ENCODE assay signal across 25 mouse cellular contexts in the genomic region with DNA sequence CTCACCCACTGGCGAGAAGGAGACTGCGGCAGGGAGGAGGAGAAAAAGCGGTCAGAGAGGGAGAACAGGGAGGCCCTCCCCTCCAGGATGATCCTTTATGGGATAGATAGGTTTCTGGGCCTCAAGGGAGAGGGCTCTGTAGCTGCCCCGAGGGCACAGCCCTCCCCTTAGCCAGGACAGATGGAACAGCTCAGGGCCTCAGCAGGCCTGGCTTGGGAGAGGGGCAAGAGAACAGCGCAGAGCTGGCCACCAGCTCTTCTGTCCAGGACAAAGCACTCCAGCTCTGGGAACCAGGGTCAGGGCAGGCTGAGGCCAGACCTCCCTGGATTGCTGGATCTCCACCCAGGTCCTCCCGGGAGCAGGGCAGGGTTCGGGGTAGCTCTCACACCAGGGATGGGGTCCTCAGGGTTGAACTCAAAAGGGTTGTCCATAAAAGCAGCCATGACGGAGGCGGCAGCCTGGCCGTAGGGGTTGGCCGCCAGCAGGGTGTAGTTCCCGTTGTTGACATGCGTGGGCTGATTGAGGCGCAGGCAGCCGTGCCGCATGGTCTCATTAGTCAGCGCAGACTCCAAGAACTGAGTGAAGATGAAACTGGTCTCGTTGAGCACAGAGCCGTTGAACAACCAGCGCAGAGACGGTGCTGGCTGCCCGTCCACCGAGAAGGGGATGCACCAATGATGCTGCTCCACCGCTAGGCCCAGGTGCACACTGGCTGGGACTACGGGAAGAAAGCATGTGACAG. TPM values are rescaled to one million over a fixed set of nuclear protein-coding genes. Genes with fewer than 3 reads are reported as not detected.
DNase-seq lines count a peak whose midpoint lies in the region; ATAC-seq and TF ChIP-seq lines count a peak whose summit lies in the region.
"Had no signal": no experiment of that assay in that cellular context is flagged by ENCODE, and none has a peak within 500 bp of the region (broad histone marks: within the 10 kb centered on the region; RNA-seq: fewer than 3 reads in every experiment).

No protein-coding gene starts in this region.

- no peak for ATAC-seq in forebrain, embryonic 13.5 days
- ATAC-seq in kidney, postnatal 0 days (replicated peaks; ENCODE audit: low FRiP score, low read depth) = peak; percentile 48; the same call in 1 of the 2 replicates
- ATAC-seq in neural tube, embryonic 13.5 days (ENCODE audit: low read depth) = no peak
- peak; percentile 22; the same call in 1 of the 2 replicates for ATAC-seq in stomach, postnatal 0 days (ENCODE audit: low FRiP score, low TSS enrichment)
- ATAC-seq: CD4-positive, CD25-positive, alpha-beta regulatory T cell, adult 4 months; liver, embryonic 12.5 days had no signal

- H3K9ac ChIP-seq in forebrain, embryonic 13.5 days = no peak overlapping the region
- no peak overlapping the region for H3K9ac ChIP-seq in kidney, postnatal 0 days (ENCODE audit: low read depth, low read length)
- H3K9ac ChIP-seq in neural tube, embryonic 13.5 days = no peak overlapping the region
- H3K9ac ChIP-seq in stomach, postnatal 0 days (ENCODE audit: low read length) = no peak overlapping the region
- H3K9ac ChIP-seq: embryonic facial prominence, embryonic 15.5 days; hindbrain, embryonic 14.5 days; limb, embryonic 13.5 days; liver, embryonic 12.5 days; midbrain, embryonic 12.5 days had no signal

- H3K36me3 ChIP-seq in forebrain, embryonic 10.5 days (replicated peaks) = no peaks in the 10 kb centered on the region
- H3K36me3 ChIP-seq in forebrain, embryonic 13.5 days (ENCODE audit: poor library complexity, severe bottlenecking) = no peaks in the 10 kb centered on the region
- H3K36me3 ChIP-seq in kidney, postnatal 0 days (ENCODE audit: insufficient read depth, low read length) = no peaks in the 10 kb centered on the region
- H3K36me3 ChIP-seq in neural tube, embryonic 13.5 days = no peaks in the 10 kb centered on the region
- no peaks in the 10 kb centered on the region for H3K36me3 ChIP-seq in stomach, postnatal 0 days (ENCODE audit: control insufficient read depth, insufficient read depth, low read length)
- H3K36me3 ChIP-seq: embryonic facial prominence, embryonic 15.5 days; limb, embryonic 13.5 days; liver, embryonic 12.5 days; midbrain, embryonic 12.5 days had no signal

- DNase-seq in forebrain, embryonic 10.5 days (ENCODE audit: extremely low spot score, low spot score) = no peak
- DNase-seq in kidney, postnatal 0 days (ENCODE audit: low spot score) = peak; percentile 27
- DNase-seq in kidney, adult 18-20 months = no peak
- DNase-seq in neural tube, embryonic 10.5 days (ENCODE audit: extremely low spot score, low spot score) = no peak
- DNase-seq in stomach, postnatal 0 days (ENCODE audit: low spot score) = no peak
- DNase-seq in spleen, adult 12 weeks (ENCODE audit: low spot score) = no peak
- DNase-seq: adrenal gland, postnatal 10 days; cerebellum, adult 8-10 months; cerebellum, postnatal 36 days; gastrocnemius, postnatal 25 days; kidney, postnatal 25 days; layer of hippocampus, postnatal 36 days; lung, adult 2 months; right cerebral cortex, postnatal 14 days; spleen, adult 18-20 months; thymus, postnatal 25 days had no signal

- H3K4me1 ChIP-seq in forebrain, embryonic 10.5 days = peaks cover 22% of the 10 kb centered on the region
- H3K4me1 ChIP-seq in forebrain, embryonic 13.5 days = 0 out of 2 replicates have a peak, but pooled peaks cover 6% of the 10 kb centered on the region
- H3K4me1 ChIP-seq in kidney, postnatal 0 days (replicated peaks; ENCODE audit: insufficient read depth, low read length) = 0 out of 2 replicates have a peak, but pooled peaks cover 7% of the 10 kb centered on the region
- H3K4me1 ChIP-seq in neural tube, embryonic 13.5 days (replicated peaks) = peaks cover 25% of the 10 kb centered on the region
- H3K4me1 ChIP-seq in stomach, postnatal 0 days (replicated peaks; ENCODE audit: control insufficient read depth, insufficient read depth) = no peaks in the 10 kb centered on the region
- H3K4me1 ChIP-seq: liver, embryonic 12.5 days had no signal

- WGBS in forebrain, embryonic 10.5 days = 89% methylated on average over 25 of the region's 25 CpGs
- WGBS in forebrain, embryonic 13.5 days = 84% methylated on average over 25 of the region's 25 CpGs
- 71% methylated on average over 25 of the region's 25 CpGs for WGBS in kidney, postnatal 0 days
- 78% methylated on average over 25 of the region's 25 CpGs for WGBS in neural tube, embryonic 13.5 days
- 79% methylated on average over 25 of the region's 25 CpGs for WGBS in stomach, postnatal 0 days

- no peak for TF ChIP-seq EP300 in stomach, postnatal 0 days (optimal IDR thresholded peaks at IDR 0.05)

- no peak for TF ChIP-seq CTCF in kidney, postnatal 0 days (IDR thresholded peaks at IDR 0.05; ENCODE audit: low read depth)
- no peak for TF ChIP-seq CTCF in stomach, postnatal 0 days (IDR thresholded peaks at IDR 0.05; ENCODE audit: low read depth)

- H3K4me2 ChIP-seq in forebrain, embryonic 13.5 days = no peak overlapping the region
- H3K4me2 ChIP-seq in kidney, postnatal 0 days (ENCODE audit: low read length) = no peak overlapping the region
- no peak overlapping the region for H3K4me2 ChIP-seq in neural tube, embryonic 13.5 days
- no peak overlapping the region for H3K4me2 ChIP-seq in stomach, postnatal 0 days (replicated peaks; ENCODE audit: low read depth)
- H3K4me2 ChIP-seq: embryonic facial prominence, embryonic 15.5 days; hindbrain, embryonic 14.5 days; limb, embryonic 13.5 days; liver, embryonic 12.5 days; midbrain, embryonic 12.5 days had no signal

- H3K4me3 ChIP-seq in forebrain, embryonic 10.5 days = no peak overlapping the region
- no peak overlapping the region for H3K4me3 ChIP-seq in forebrain, embryonic 13.5 days
- no peak overlapping the region for H3K4me3 ChIP-seq in kidney, postnatal 0 days (replicated peaks; ENCODE audit: low read depth, low read length)
- H3K4me3 ChIP-seq in neural tube, embryonic 13.5 days = no peak overlapping the region
- no peak overlapping the region for H3K4me3 ChIP-seq in stomach, postnatal 0 days (ENCODE audit: low read depth, low read length)
- H3K4me3 ChIP-seq: embryonic facial prominence, embryonic 15.5 days; heart, adult 2 months; limb, embryonic 13.5 days; liver, embryonic 12.5 days; midbrain, embryonic 12.5 days had no signal

- peaks cover 35% of the 10 kb centered on the region for H3K27me3 ChIP-seq in forebrain, embryonic 10.5 days (ENCODE audit: poor library complexity, severe bottlenecking)
- peaks cover 15% of the 10 kb centered on the region; the same call in 1 of the 2 replicates for H3K27me3 ChIP-seq in forebrain, embryonic 13.5 days
- no peaks in the 10 kb centered on the region; the same call in 1 of the 2 replicates for H3K27me3 ChIP-seq in kidney, postnatal 0 days (ENCODE audit: insufficient read depth, low read length)
- peaks cover 2% of the 10 kb centered on the region; the same call in 1 of the 2 replicates for H3K27me3 ChIP-seq in neural tube, embryonic 13.5 days
- no peaks in the 10 kb centered on the region for H3K27me3 ChIP-seq in stomach, postnatal 0 days (ENCODE audit: control insufficient read depth, insufficient read depth, low read length)

- no peaks in the 10 kb centered on the region for H3K9me3 ChIP-seq in forebrain, embryonic 10.5 days
- no peaks in the 10 kb centered on the region for H3K9me3 ChIP-seq in forebrain, embryonic 13.5 days (replicated peaks)
- no peaks in the 10 kb centered on the region for H3K9me3 ChIP-seq in kidney, postnatal 0 days (replicated peaks; ENCODE audit: low read length)
- H3K9me3 ChIP-seq in neural tube, embryonic 13.5 days = no peaks in the 10 kb centered on the region
- H3K9me3 ChIP-seq in stomach, postnatal 0 days (ENCODE audit: control insufficient read depth, low read length) = no peaks in the 10 kb centered on the region
- H3K9me3 ChIP-seq: embryonic facial prominence, embryonic 15.5 days; limb, embryonic 13.5 days; liver, embryonic 12.5 days; midbrain, embryonic 12.5 days had no signal

- peak overlapping the region; percentile 26; the same call in 1 of the 2 replicates for H3K27ac ChIP-seq in forebrain, embryonic 10.5 days
- H3K27ac ChIP-seq in forebrain, embryonic 13.5 days = no peak overlapping the region
- H3K27ac ChIP-seq in kidney, postnatal 0 days = peak overlapping the region; percentile 60
- H3K27ac ChIP-seq in neural tube, embryonic 13.5 days (replicated peaks) = peak overlapping the region; percentile 46
- H3K27ac ChIP-seq in stomach, postnatal 0 days (replicated peaks) = 0 out of 2 replicates have a peak overlapping the region, but pooled peaks have one; percentile 30
- H3K27ac ChIP-seq: embryonic facial prominence, embryonic 15.5 days; heart, adult 2 months; hindbrain, embryonic 14.5 days; limb, embryonic 13.5 days; liver, embryonic 12.5 days; midbrain, embryonic 12.5 days had no signal

RNA-seq across cellular contexts. Expression of a gene that starts 11.5 kb away (rescaled TPM):
- 0.38 and 0.46 TPM in 2 replicates for polyA plus RNA-seq in forebrain, embryonic 10.5 days (2016; fragmentation: Nextera tagmentation; extraction: Ambion mirVana)
- polyA plus RNA-seq in forebrain, embryonic 13.5 days (2015; fragmentation: Nextera tagmentation; extraction: Ambion mirVana) = 0.53 and 0.88 TPM in 2 replicates
- 2.1 and 2.3 TPM in 2 replicates for polyA plus RNA-seq in kidney, postnatal 0 days (2015; fragmentation: Nextera tagmentation; extraction: Ambion mirVana)
- polyA plus RNA-seq in neural tube, embryonic 13.5 days (2015; fragmentation: Nextera tagmentation; extraction: Ambion mirVana) = 219 and 314 TPM in 2 replicates
- 0.39 and 0.41 TPM in 2 replicates for polyA plus RNA-seq in stomach, postnatal 0 days (2015; fragmentation: Nextera tagmentation; extraction: Ambion mirVana)
- polyA plus RNA-seq: CD4-positive, CD25-positive, alpha-beta regulatory T cell, adult 4 months had no signal

RNA-seq across cellular contexts. Expression of a gene that starts 13.3 kb away (rescaled TPM):
- polyA plus RNA-seq in forebrain, embryonic 10.5 days (2016; fragmentation: Nextera tagmentation; extraction: Ambion mirVana) = 0.06 and 0.14 TPM in 2 replicates
- 0.33 and 0.43 TPM in 2 replicates for polyA plus RNA-seq in forebrain, embryonic 13.5 days (2015; fragmentation: Nextera tagmentation; extraction: Ambion mirVana)
- polyA plus RNA-seq in kidney, postnatal 0 days (2015; fragmentation: Nextera tagmentation; extraction: Ambion mirVana) = 1.9 and 2.3 TPM in 2 replicates
- 3.4 and 5.4 TPM in 2 replicates for polyA plus RNA-seq in neural tube, embryonic 13.5 days (2015; fragmentation: Nextera tagmentation; extraction: Ambion mirVana)
- 0.18 and 0.19 TPM in 2 replicates for polyA plus RNA-seq in stomach, postnatal 0 days (2015; fragmentation: Nextera tagmentation; extraction: Ambion mirVana)

RNA-seq across cellular contexts. Expression of a gene that starts 35.0 kb away (rescaled TPM):
- polyA plus RNA-seq in forebrain, embryonic 10.5 days (2016; fragmentation: Nextera tagmentation; extraction: Ambion mirVana) = 0.31 and 0.32 TPM in 2 replicates
- polyA plus RNA-seq in forebrain, embryonic 13.5 days (2015; fragmentation: Nextera tagmentation; extraction: Ambion mirVana) = 0.35 and 0.58 TPM in 2 replicates
- polyA plus RNA-seq in kidney, postnatal 0 days (2015; fragmentation: Nextera tagmentation; extraction: Ambion mirVana) = 0.37 and 0.45 TPM in 2 replicates
- polyA plus RNA-seq in neural tube, embryonic 13.5 days (2015; fragmentation: Nextera tagmentation; extraction: Ambion mirVana) = 0.40 and 0.50 TPM in 2 replicates
- polyA plus RNA-seq in stomach, postnatal 0 days (2015; fragmentation: Nextera tagmentation; extraction: Ambion mirVana) = 0.29 and 0.38 TPM in 2 replicates

RNA-seq across cellular contexts. Expression of a gene that starts 40.7 kb away (rescaled TPM):
- polyA plus RNA-seq in forebrain, embryonic 10.5 days (2016; fragmentation: Nextera tagmentation; extraction: Ambion mirVana) = 10.7 and 11.2 TPM in 2 replicates
- 4.7 and 4.8 TPM in 2 replicates for polyA plus RNA-seq in forebrain, embryonic 13.5 days (2015; fragmentation: Nextera tagmentation; extraction: Ambion mirVana)
- polyA plus RNA-seq in kidney, postnatal 0 days (2015; fragmentation: Nextera tagmentation; extraction: Ambion mirVana) = 31.6 and 35.4 TPM in 2 replicates
- polyA plus RNA-seq in neural tube, embryonic 13.5 days (2015; fragmentation: Nextera tagmentation; extraction: Ambion mirVana) = 13.1 and 13.3 TPM in 2 replicates
- 6.1 and 6.8 TPM in 2 replicates for polyA plus RNA-seq in stomach, postnatal 0 days (2015; fragmentation: Nextera tagmentation; extraction: Ambion mirVana)

Comparison
In these comparisons a context has a peak if more than half of its experiments do, and no peak if none do; other contexts are left out.
1. ATAC-seq: peak in kidney, postnatal 0 days (single experiment) and stomach, postnatal 0 days (single experiment); none in forebrain, embryonic 13.5 days (single experiment) and neural tube, embryonic 13.5 days (single experiment).
2. RNA of a gene that starts 11.5 kb away (polyA plus RNA-seq): 219 to 314 TPM in neural tube, embryonic 13.5 days; 2.1 to 2.3 TPM in kidney, postnatal 0 days, 0.53 to 0.88 TPM in forebrain, embryonic 13.5 days, 0.38 to 0.46 TPM in forebrain, embryonic 10.5 days and 0.39 to 0.41 TPM in stomach, postnatal 0 days; every median in the first group is over 10 times any median in the second.